Mouse (Mus musculus): Measurements from ENCODE around the gene Ppp1r3c.

DNA sequence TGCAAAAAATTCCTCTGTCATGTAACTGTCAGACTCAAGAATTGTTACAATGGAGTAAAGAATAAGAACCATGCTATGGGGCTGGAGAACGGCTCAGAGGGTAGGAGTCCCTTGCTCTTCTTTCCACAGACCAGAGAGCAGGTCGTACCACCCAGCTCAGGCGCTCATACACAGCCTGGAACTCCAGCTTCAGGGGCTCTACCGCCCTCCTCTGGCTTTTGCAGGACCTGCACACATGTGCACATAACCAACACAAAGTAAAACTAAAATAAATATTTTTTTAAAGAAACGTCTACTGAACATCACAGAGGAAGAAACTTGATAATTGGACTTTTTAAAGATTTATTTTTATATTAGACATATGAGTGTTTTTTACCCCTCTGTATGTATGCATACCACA is 1.6 kb upstream of the Ppp1r3c start:
- TF ChIP-seq POLR2A (IDR thresholded peaks at IDR 0.05; ENCODE audit: insufficient read depth, low read length) (no peak), EP300 (IDR thresholded peaks at IDR 0.05; ENCODE audit: insufficient read depth, low read depth, low read length) (no peak), CTCF (IDR thresholded peaks at IDR 0.05; ENCODE audit: low read depth, low read length) (peak; percentile 73)
